Mouse (Mus musculus) olfactory bulb, adult 2 months (tissue): ENCODE measurements around the gene Ankrd28. TPM values are rescaled to one million over a fixed set of nuclear protein-coding genes. Genes with fewer than 3 reads are reported as not detected.
A peak's percentile ranks its signal among the peaks of the same experiment; 100 is the strongest.
"Not testable (repeated sequence)": the region's sequence is repeated elsewhere in the genome, so short reads cannot be mapped to it uniquely, and the experiment has no call there.

Source experiments
- H3K27ac ChIP-seq: fragments of 200-500 bp; 2 replicates; pipeline ENCODE4 v1.5.1; 2012; ENCODE audit warnings: low read depth, low read length; ENCODE audit not compliant: insufficient read depth
- H3K4me1 ChIP-seq: fragments of 200-500 bp; 2 replicates; pipeline ENCODE4 v1.6.1; 2012; ENCODE audit warnings: low read length; ENCODE audit not compliant: control insufficient read depth, insufficient read depth
- H3K4me3 ChIP-seq: fragments of 200-500 bp; 2 replicates; pipeline ENCODE4 v1.5.1; 2012; ENCODE audit warnings: mild to moderate bottlenecking, low read depth, low read length, moderate library complexity; ENCODE audit not compliant: insufficient read depth
- CTCF ChIP-seq: fragments of 200-500 bp; IDR thresholded peaks from 2 replicates; pipeline ENCODE4 v1.5.1; 2012; ENCODE audit warnings: low read depth, mild to moderate bottlenecking, low read length, moderate library complexity; ENCODE audit not compliant: insufficient read depth
- POLR2A ChIP-seq: fragments of 200-500 bp; IDR thresholded peaks from 2 replicates; pipeline ENCODE4 v1.6.1; 2012; ENCODE audit warnings: mild to moderate bottlenecking, low read depth, low read length, moderate library complexity; ENCODE audit not compliant: insufficient read depth
- WGBS: fragments of 180-500 bp; shearing (Covaris S2); methylation state at CpG from one replicate; pipeline ENCODE4 v1.1.7; 2018; 5-methylcytosine and 5-hydroxymethylcytosine counted together
- polyA plus RNA-seq: library from polyadenylated mRNA; stranded (reverse); fragments of >200 nt; gene quantifications from 2 replicates; pipeline ENCODE4 v1.2.4, GENCODE M21; 2012; ENCODE audit warnings: low replicate concordance; ENCODE audit not compliant: missing spikeins, insufficient read depth, insufficient read length

Gene Ankrd28
- polyA plus RNA-seq, result not detected in 2 replicates

DNA sequence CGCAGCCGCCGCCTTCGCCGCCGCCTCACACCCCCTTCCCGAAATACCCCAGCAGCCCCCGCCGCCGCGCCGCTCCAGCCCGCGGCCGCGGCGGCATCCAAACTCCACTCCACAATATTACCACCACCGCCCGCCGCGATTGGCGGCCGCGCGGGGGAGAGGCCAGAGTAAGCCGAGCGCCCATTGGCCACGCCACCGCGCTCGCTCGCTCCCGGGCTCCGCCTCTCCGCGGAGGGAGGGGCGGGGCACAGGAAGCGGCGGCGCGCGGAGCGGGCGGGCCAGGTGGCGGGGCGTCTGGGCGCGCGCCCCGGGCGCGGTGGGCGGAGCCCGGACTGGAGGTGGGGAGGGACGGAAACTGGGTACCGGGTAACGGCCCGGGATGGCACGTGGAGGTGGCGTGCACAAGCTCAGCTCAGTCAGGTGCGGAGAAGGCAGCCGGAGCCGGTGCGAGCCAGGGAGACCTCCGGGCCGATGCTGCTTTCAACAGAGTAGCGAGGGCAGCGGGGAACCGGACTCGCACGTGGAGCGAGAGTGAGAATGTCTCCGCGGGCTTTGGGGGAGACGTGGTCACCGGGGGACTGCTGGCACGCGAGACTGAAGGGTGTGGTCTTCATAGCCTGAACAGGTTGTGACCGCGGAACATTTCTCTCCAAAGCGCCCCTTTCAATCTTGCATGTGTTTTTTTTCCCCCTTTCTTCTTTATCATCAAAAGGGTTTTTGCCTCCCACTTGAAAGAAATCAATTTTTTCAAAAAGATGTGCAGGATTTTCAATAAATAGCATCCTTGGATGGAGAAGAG, at the start of gene Ankrd28:
Gene Ankrd28, minus strand, starts transcription at position 81 of the 799 bp plus-strand sequence.
- TF ChIP-seq POLR2A, result peak; percentile 59
- TF ChIP-seq CTCF, result no peak
- Histone ChIP-seq H3K27ac (peak within 1 kb of the TSS; percentile 70), H3K4me3 (peak within 1 kb of the TSS; percentile 69), H3K4me1 (no peaks in the 10 kb centered on the region)
- under 1% methylated on average over 79 of the region's 81 CpGs for WGBS

DNA sequence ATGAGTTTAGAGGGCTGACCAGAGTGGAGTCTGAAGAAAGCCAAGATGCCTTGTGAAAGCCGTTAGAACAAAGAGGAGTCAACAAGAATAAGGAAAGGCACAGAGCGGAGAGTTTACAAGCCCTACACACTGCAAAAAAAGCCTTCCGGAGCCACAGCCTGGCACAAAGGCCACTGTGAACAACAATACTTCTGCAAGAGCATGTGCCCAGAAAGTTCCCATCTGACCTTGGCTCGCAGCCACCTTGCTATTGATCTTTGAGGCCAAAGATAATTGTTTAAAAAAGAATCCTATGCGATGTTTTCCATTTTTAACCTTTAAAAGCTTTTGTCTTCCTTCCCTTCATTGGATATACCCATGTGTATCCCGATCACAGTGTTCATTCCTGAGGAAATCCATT, 49.0 kb upstream of the Ankrd28 start:
- WGBS, result 65% methylated on average over 6 of the region's 6 CpGs
- TF ChIP-seq CTCF, result no peak
- no peak for TF ChIP-seq POLR2A
- H3K4me3 ChIP-seq, result no peak overlapping the region
- no peak overlapping the region for H3K27ac ChIP-seq
- H3K4me1 ChIP-seq, result 0 out of 2 replicates have a peak, but pooled peaks cover 2% of the 10 kb centered on the region

DNA sequence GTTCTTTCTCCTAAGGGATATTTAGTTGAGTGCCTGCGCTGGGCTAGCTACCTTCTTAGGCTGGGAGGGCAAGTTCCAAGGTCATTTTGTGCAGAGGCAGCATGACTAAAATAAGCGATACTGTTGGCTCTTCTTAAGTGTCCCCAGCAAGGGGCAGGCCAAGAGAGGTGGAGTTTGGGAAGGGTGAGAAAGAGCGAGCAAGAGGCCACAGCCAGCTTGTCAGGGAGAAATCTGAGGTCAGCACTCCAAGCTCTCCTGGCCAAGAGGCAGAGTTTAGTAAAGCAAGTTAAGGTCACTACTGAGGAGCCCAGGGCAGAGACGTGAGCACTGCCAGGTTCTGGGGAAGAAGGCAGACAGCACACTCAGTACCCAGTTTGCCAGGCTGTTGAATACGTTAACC, 41.7 kb upstream of the Ankrd28 start:
- Histone ChIP-seq H3K4me1 (peaks cover 7% of the 10 kb centered on the region), H3K27ac (0 out of 2 replicates have a peak overlapping the region, but pooled peaks have one; percentile 16), H3K4me3 (no peak overlapping the region)
- TF ChIP-seq CTCF, result no peak
- TF ChIP-seq POLR2A, result no peak
- 81% methylated on average over 5 of the region's 5 CpGs for WGBS

DNA sequence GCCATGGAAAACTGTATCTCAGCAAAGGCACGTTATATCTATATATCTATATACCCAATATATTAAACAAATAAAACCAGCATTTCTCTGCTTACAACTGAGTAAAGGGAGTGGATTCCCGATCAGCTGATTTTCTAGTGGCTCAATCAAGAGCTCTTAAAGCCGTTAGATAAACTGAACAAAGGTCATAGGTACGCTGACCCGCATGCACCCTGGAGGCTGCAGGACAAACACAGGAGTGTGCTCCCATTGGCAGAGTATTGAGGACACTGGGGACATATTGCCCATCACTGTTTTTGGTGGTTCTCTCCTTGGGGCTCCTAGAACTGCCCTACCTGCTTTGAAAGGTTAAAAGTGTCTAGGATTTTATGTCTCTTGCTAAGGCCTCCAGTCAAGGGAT, 40.0 kb upstream of the Ankrd28 start:
- 94% methylated on average over 5 of the region's 5 CpGs for WGBS

DNA sequence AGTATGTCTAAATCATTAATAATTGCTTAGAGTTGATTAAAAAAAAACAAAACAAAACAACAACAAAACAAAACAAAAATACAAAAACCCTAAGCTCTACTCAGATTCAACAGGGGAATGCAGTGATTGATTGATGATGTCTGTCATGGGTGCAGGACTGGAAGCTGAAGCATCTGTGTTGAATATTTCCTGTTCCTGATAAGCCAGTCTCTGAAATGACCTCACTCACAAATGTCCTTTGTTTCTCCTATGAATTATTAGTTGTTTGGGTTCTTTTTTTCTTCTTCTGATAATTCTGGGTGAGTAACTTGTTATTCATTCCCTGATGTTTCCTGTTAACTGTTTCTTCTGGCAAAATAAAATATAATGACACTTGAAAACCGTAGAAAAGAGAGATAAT, 38.1 kb upstream of the Ankrd28 start:
- Histone ChIP-seq H3K4me3 (no peak overlapping the region), H3K27ac (no peak overlapping the region), H3K4me1 (peaks cover 7% of the 10 kb centered on the region)
- TF ChIP-seq CTCF, result no peak
- no peak for TF ChIP-seq POLR2A
- 77% methylated on average over 1 of the region's 1 CpGs for WGBS

More for the DNA sequence above, 40.0 kb upstream of the Ankrd28 start:
- TF ChIP-seq POLR2A, result no peak
- TF ChIP-seq CTCF, result no peak
- Histone ChIP-seq H3K4me3 (no peak overlapping the region), H3K27ac (no peak overlapping the region), H3K4me1 (peaks cover 7% of the 10 kb centered on the region)

GRCm38 (mm10) chr14:31866366-31866765, 35.9 kb upstream of the Ankrd28 start:
- not testable (repeated sequence) for H3K4me1 ChIP-seq, H3K4me3 ChIP-seq, H3K27ac ChIP-seq
- WGBS, result 95% methylated on average over 10 of the region's 10 CpGs

DNA sequence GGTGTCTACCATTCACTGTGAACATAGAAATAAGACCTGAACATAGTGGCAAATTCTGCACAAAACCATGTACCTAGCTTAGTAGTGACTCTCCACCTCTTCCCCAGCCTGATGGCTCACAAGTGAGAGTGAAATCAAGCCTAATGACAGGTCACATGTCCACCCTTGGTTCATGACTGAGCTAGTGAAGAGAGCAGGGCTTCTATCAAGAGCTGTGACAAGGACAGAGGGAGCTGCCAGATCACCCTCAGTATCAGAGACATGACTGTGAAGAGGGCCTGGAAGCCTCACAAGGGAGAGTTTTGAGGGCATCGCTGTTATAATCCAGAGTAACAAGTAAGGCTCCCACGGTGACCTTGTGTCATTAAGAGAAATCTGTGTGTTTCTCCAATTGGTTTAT, 28.2 kb upstream of the Ankrd28 start:
- WGBS, result 88% methylated on average over 2 of the region's 2 CpGs
- peaks cover 12% of the 10 kb centered on the region for H3K4me1 ChIP-seq
- no peak overlapping the region for H3K4me3 ChIP-seq
- TF ChIP-seq CTCF (no peak), POLR2A (no peak)
- H3K27ac ChIP-seq, result no peak overlapping the region

GRCm38 (mm10) chr14:31857096-31857975, 26.9 kb upstream of the Ankrd28 start:
- no peak for TF ChIP-seq POLR2A
- TF ChIP-seq CTCF, result no peak
- H3K4me3 ChIP-seq, result no peak overlapping the region
- 54% methylated on average over 11 of the region's 11 CpGs for WGBS
- peak overlapping the region; percentile 87 for H3K27ac ChIP-seq
- peaks cover 12% of the 10 kb centered on the region for H3K4me1 ChIP-seq

DNA sequence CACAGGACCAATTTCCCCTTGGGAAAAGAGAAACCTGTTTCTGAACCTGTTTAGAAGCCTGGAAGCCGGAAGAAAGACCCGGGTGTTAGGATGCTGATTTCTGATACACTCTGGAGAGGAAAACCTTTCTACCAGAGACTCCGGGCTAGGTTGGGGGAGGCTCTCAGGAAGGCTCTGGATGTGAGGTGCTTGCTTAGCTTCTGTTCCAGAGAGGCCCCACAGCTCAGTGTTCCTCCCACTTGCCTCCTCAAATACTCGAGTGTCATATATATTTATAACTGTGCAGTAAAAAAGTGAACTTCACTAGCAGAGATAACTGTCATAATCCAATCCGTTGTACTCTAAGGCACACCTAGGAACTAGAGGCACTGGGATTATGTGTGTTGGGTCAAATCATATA, 25.6 kb upstream of the Ankrd28 start:
- Histone ChIP-seq H3K4me3 (no peak overlapping the region), H3K27ac (no peak overlapping the region; the same call in 1 of the 2 replicates), H3K4me1 (peaks cover 12% of the 10 kb centered on the region)
- WGBS, result 65% methylated on average over 5 of the region's 5 CpGs
- no peak for TF ChIP-seq POLR2A
- TF ChIP-seq CTCF, result no peak
